ENCODE assay signal across 28 mouse cellular contexts in the genomic region with DNA sequence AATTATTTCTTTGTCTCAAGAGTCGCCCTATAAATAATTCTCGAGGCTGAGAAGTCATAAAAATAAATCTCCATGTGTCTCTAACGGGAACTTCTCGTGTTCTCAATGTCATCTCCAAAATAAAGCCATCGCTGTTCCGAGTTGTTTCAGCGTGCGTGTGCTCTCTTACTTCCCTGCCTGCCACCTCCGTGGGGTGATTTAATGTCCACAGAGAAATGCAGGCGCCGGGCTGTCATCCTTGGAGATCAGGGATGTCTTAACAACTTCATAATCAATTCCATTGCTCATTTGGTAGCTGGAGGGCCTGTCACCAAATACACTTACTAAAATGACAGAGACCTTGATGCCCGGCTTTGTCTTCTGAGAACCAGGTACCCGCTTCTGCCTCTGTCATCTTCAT.
"Had no signal": no experiment of that assay in that cellular context is flagged by ENCODE, and none has a peak within 500 bp of the region (broad histone marks: within the 10 kb centered on the region; RNA-seq: fewer than 3 reads in every experiment).

No protein-coding gene starts in this region.

- DNase-seq: cerebellum, adult 2 months; cerebellum, adult 8-10 months; cerebellum, adult 9-10 months; cerebellum, adult 9-11 months; cerebellum, postnatal 10 days; cerebellum, postnatal 14 days; cerebellum, postnatal 25 days; cerebellum, postnatal 36 days; embryo, embryonic 11 days; forebrain, postnatal 0 days; gastrocnemius, adult 2 months; gastrocnemius, postnatal 10 days; gastrocnemius, postnatal 14 days; gastrocnemius, postnatal 25 days; gastrocnemius, postnatal 36 days; heart, adult 11 months; heart, adult 18-20 months had no signal

- H3K9me3 ChIP-seq: embryonic facial prominence, embryonic 10.5 days; embryonic facial prominence, embryonic 12.5 days; embryonic facial prominence, embryonic 13.5 days; embryonic facial prominence, embryonic 15.5 days; forebrain, embryonic 10.5 days; forebrain, embryonic 12.5 days; forebrain, embryonic 13.5 days; forebrain, embryonic 15.5 days had no signal

- H3K4me2 ChIP-seq: embryonic facial prominence, embryonic 12.5 days; embryonic facial prominence, embryonic 13.5 days; embryonic facial prominence, embryonic 15.5 days; forebrain, embryonic 12.5 days; forebrain, embryonic 13.5 days; forebrain, embryonic 15.5 days had no signal

- H3K27me3 ChIP-seq: embryonic facial prominence, embryonic 12.5 days; embryonic facial prominence, embryonic 13.5 days; embryonic facial prominence, embryonic 15.5 days; forebrain, embryonic 12.5 days; forebrain, embryonic 13.5 days; forebrain, embryonic 15.5 days had no signal

- ATAC-seq: forebrain, embryonic 13.5 days; forebrain, embryonic 14.5 days; forebrain, embryonic 15.5 days; forebrain, embryonic 16.5 days; forebrain, postnatal 0 days had no signal

- H3K27ac ChIP-seq: embryonic facial prominence, embryonic 10.5 days; embryonic facial prominence, embryonic 12.5 days; embryonic facial prominence, embryonic 13.5 days; embryonic facial prominence, embryonic 15.5 days; forebrain, embryonic 10.5 days; forebrain, embryonic 12.5 days; forebrain, embryonic 13.5 days; forebrain, embryonic 15.5 days; gastrocnemius, adult 2 months had no signal

- H3K36me3 ChIP-seq: embryonic facial prominence, embryonic 10.5 days; embryonic facial prominence, embryonic 12.5 days; embryonic facial prominence, embryonic 13.5 days; embryonic facial prominence, embryonic 15.5 days; forebrain, embryonic 10.5 days; forebrain, embryonic 12.5 days; forebrain, embryonic 15.5 days had no signal

- H3K4me1 ChIP-seq: embryonic facial prominence, embryonic 15.5 days; forebrain, embryonic 13.5 days; forebrain, embryonic 15.5 days had no signal

- H3K9ac ChIP-seq: embryonic facial prominence, embryonic 12.5 days; embryonic facial prominence, embryonic 13.5 days; embryonic facial prominence, embryonic 15.5 days; forebrain, embryonic 12.5 days; forebrain, embryonic 13.5 days; forebrain, embryonic 15.5 days; forebrain, postnatal 0 days had no signal

- H3K4me3 ChIP-seq: embryonic facial prominence, embryonic 10.5 days; embryonic facial prominence, embryonic 12.5 days; embryonic facial prominence, embryonic 13.5 days; embryonic facial prominence, embryonic 15.5 days; erythroblast, embryonic 14.5 days; forebrain, embryonic 10.5 days; forebrain, embryonic 12.5 days; forebrain, embryonic 13.5 days; forebrain, embryonic 15.5 days; gastrocnemius, adult 2 months had no signal
